Mouse (Mus musculus): ENCODE results near the gene Ccdc194. TPM values are rescaled to one million over a fixed set of nuclear protein-coding genes. Genes with fewer than 3 reads are reported as not detected.

The Ccdc194 gene
- total and polyA plus RNA-seq, 2 experiments from 2014 or later: 0.16 to 0.48 TPM

DNA sequence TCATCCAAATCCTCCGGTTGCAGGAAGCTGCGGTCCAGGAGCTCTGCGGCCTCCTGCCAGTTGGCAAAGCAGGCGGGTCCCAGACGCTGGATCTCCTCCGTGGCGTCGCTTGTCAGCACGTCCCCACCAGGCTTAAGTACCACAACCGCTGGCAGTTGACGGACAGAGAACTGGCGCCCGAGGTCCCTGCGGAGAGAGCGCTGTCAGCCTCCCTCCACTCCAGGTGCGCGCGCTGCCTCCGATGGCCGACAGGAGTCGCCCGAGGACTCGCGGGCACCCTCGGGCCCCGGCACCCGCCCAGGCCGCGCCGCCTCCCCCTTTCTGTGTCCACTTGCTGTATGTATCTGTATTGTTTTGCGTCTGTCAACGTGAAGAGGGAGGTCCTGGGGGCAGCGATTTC is 37.2 kb upstream of the Ccdc194 start:
- Histone ChIP-seq H3K4me2 (ENCODE audit: low read depth) (peak overlapping the region; percentile 42), H3K9me3 (ENCODE audit: low read length) (no peaks in the 10 kb centered on the region), H3K9ac (no peak overlapping the region; the same call in 1 of the 2 replicates), H3K36me3 (ENCODE audit: insufficient read depth) (no peaks in the 10 kb centered on the region), H3K27me3 (ENCODE audit: insufficient read depth, low read length) (peaks cover 47% of the 10 kb centered on the region), H3K4me1 (ENCODE audit: insufficient read depth) (no peaks in the 10 kb centered on the region), H3K27ac (ENCODE audit: low read depth, low read length) (no peak overlapping the region), H3K4me3 (ENCODE audit: low read depth, low read length) (peak overlapping the region; percentile 14)
- ATAC-seq (peak; percentile 65), DNase-seq (peak; percentile 63)
- 3% methylated on average over 33 of the region's 33 CpGs for WGBS
- peak; percentile 78 for TF ChIP-seq CTCF (IDR thresholded peaks at IDR 0.05; ENCODE audit: low read depth)

DNA sequence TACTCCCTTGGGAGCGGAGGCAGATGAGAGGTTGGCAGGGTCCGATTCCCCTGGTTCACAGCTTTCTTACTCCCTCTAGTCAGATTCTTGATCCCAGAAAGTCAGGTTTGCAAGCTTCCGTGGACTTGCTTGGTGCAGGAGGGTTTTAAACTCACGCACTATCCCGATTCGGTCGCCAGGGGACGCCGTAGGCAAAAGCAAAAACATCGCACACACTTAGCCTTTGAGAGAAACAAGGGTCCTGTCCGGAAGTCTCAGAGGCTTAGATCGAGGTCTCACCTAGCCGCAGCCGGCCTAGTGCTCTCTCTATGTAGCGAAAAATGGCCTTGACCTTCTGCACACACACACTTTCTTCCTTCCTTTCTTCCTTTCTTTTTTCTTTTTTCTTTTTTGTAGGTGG is 35.9 kb upstream of the Ccdc194 start:
- Histone ChIP-seq H3K36me3 (ENCODE audit: insufficient read depth) (no peaks in the 10 kb centered on the region), H3K27me3 (ENCODE audit: insufficient read depth, low read length) (peaks cover 60% of the 10 kb centered on the region), H3K9ac (no peak overlapping the region), H3K4me1 (ENCODE audit: insufficient read depth) (no peaks in the 10 kb centered on the region), H3K4me2 (ENCODE audit: low read depth) (no peak overlapping the region), H3K4me3 (ENCODE audit: low read depth, low read length) (no peak overlapping the region), H3K9me3 (ENCODE audit: low read length) (no peaks in the 10 kb centered on the region), H3K27ac (ENCODE audit: low read depth, low read length) (no peak overlapping the region)
- DNase-seq: peak; percentile 85
- peak; percentile 94 for TF ChIP-seq CTCF (IDR thresholded peaks at IDR 0.05; ENCODE audit: low read depth)
- 2% methylated on average over 15 of the region's 15 CpGs for WGBS
- ATAC-seq: peak; percentile 70

DNA sequence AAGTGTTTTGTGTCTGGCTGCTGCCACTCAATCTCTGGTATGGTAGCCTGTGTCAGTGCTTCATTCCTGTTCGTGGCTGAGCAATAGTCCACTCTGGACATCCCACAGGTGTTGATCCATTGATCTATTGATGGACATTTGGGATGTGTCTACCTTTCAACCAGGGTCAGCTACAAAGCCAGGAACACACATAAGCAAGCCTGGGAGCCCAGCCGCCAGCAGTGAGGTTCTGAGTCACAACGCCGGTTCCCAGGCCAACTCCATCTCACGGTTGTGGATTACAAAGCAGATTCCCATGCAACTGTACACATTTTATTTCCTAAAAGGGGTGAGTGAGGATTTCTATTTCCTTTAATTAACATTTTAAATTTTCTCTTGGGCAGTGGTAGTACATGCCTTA is 35.3 kb upstream of the Ccdc194 start:
- no peak for TF ChIP-seq CTCF (IDR thresholded peaks at IDR 0.05; ENCODE audit: low read depth)
- Histone ChIP-seq H3K36me3 (ENCODE audit: insufficient read depth) (no peaks in the 10 kb centered on the region), H3K27ac (ENCODE audit: low read depth, low read length) (no peak overlapping the region), H3K9ac (no peak overlapping the region), H3K4me1 (ENCODE audit: insufficient read depth) (no peaks in the 10 kb centered on the region), H3K4me2 (ENCODE audit: low read depth) (no peak overlapping the region), H3K4me3 (ENCODE audit: low read depth, low read length) (no peak overlapping the region), H3K27me3 (ENCODE audit: insufficient read depth, low read length) (peaks cover 62% of the 10 kb centered on the region), H3K9me3 (ENCODE audit: low read length) (no peaks in the 10 kb centered on the region)
- DNase-seq (no peak), ATAC-seq (no peak)
- WGBS: 83% methylated on average over 5 of the region's 5 CpGs

DNA sequence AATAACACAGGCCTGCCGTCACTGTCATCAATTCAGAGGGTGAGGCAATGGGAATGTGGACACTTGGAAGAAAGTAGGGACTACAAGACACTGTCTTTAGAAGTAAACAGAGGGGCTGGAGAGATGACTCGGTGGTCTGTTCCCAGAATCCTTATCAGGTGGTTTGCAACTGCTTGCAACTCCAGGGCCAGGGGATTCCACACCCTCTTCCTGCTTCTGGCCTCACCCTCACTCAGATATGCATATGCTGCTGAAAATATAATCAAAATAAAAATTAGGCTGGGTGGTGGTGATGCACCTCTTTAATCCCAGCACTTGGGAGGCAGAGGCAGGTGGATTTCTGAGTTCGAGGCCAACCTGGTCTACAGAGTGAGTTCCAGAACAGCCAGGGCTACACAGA is 34.6 kb upstream of the Ccdc194 start:
- no peak overlapping the region for H3K27ac ChIP-seq (ENCODE audit: low read depth, low read length)
- peaks cover 62% of the 10 kb centered on the region for H3K27me3 ChIP-seq (ENCODE audit: insufficient read depth, low read length)
- 83% methylated on average over 3 of the region's 3 CpGs for whole genome bisulfite sequencing
- H3K4me3 ChIP-seq (ENCODE audit: low read depth, low read length): no peak overlapping the region
- no peak overlapping the region for H3K9ac ChIP-seq
- H3K36me3 ChIP-seq (ENCODE audit: insufficient read depth): no peaks in the 10 kb centered on the region
- no peaks in the 10 kb centered on the region for H3K4me1 ChIP-seq (ENCODE audit: insufficient read depth)
- no peak overlapping the region for H3K4me2 ChIP-seq (ENCODE audit: low read depth)
- DNase-seq (no peak), ATAC-seq (no peak)
- TF ChIP-seq CTCF (IDR thresholded peaks at IDR 0.05; ENCODE audit: low read depth): no peak
- no peaks in the 10 kb centered on the region for H3K9me3 ChIP-seq (ENCODE audit: low read length)

DNA sequence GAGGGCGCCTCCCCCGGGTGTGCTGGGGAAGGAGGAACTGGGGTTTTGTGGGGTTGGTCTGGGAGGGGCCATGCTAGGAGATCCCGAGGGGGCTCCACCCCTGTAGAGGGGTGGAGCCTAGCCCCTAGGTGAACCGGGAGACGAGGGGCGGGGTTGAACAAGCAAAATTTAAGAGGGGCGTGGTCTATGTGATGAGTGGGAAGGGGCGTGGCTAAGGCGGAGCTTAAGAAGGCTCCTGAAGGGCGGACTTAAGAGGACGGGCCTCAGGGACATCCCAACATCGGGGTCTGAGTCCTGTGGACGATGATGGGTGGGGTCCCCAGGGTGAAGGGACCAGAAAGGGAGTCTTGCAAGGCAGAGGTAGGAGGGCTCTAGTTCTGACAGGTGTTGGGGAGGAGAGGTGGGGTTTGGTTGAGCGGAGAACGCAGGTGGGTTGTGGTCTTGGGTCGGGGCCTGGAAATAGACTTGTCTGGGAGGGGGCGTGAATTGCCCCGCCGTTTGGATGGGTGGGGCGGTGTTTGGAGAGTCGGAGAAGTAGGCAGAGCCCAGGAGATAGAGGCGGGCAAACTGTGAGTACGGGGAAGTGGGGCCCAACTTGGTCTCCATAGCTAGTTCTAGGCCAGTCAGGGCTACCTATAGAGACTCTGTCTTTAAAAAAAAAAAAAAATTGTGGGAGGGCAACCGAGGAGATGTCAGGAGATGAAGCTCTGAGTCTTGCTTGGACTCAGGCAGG is 33.6 kb upstream of the Ccdc194 start:
- no peak for TF ChIP-seq CTCF (IDR thresholded peaks at IDR 0.05; ENCODE audit: low read depth)
- H3K27me3 ChIP-seq (ENCODE audit: insufficient read depth, low read length): peaks cover 62% of the 10 kb centered on the region
- H3K4me1 ChIP-seq (ENCODE audit: insufficient read depth): no peaks in the 10 kb centered on the region
- H3K4me2 ChIP-seq (ENCODE audit: low read depth): peak overlapping the region; percentile 41
- H3K36me3 ChIP-seq (ENCODE audit: insufficient read depth): no peaks in the 10 kb centered on the region
- no peaks in the 10 kb centered on the region for H3K9me3 ChIP-seq (ENCODE audit: low read length)
- DNase-seq: no peak
- peak overlapping the region; percentile 22 for H3K4me3 ChIP-seq (ENCODE audit: low read depth, low read length)
- WGBS: 3% methylated on average over 24 of the region's 24 CpGs
- H3K27ac ChIP-seq (ENCODE audit: low read depth, low read length): no peak overlapping the region
- ATAC-seq: no peak
- no peak overlapping the region for H3K9ac ChIP-seq

DNA sequence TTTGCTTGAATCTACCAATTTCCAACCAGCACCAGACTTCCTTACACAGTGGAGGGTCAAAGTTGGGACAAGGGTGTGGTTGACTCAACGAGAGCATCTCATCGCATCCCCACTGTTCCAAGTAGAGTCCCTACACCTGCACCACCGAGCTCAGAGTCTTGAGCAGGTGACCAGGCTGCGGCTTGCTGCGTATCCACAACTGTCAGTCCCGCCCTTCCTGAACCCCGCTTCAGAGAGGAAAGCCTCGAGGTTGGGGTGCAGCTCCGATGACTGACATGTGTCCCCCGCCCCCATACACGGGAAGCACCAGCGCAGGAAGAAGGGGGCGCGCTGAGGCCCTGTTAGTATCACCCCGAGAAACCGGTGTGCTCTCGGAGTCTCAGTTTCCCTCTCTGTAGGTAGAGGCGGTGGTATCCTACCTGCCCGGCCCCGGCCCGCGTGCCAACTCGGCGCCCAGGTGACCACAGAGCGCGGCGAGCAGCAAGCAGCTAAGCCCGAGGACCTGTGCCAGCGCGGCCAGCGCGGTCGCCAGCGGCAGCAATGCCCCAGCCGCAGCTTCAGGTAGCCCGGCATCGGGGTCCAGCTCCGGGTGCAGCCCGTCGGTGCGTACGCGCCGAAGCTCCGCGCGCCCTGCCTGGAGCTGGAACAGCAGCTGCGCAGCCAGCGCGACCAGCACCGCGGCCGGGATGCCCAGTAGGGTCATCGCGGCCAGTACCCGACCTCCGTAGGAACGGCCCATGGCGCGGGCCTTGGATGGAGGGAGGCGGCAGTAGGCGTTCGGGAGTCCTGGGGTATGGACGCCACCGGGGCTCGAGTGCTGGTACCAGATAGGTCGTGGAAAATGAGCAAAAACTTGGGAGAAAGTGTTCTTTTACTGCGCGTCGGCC is 32.8 kb upstream of the Ccdc194 start, which contains the start of gene Tmem221:
Tmem221 (minus strand) TSS at position 801 of the 887 bp plus-strand sequence.
- Histone ChIP-seq H3K4me3 (ENCODE audit: low read depth, low read length) (peak within 1 kb of the TSS; percentile 22), H3K4me1 (ENCODE audit: insufficient read depth) (no peaks in the 10 kb centered on the region), H3K9ac (no peak within 1 kb of the TSS), H3K9me3 (ENCODE audit: low read length) (no peaks in the 10 kb centered on the region), H3K36me3 (ENCODE audit: insufficient read depth) (no peaks in the 10 kb centered on the region), H3K27ac (ENCODE audit: low read depth, low read length) (no peak within 1 kb of the TSS), H3K4me2 (ENCODE audit: low read depth) (peak within 1 kb of the TSS; percentile 41), H3K27me3 (ENCODE audit: insufficient read depth, low read length) (peaks cover 62% of the 10 kb centered on the region)
- ATAC-seq: no peak
- no peak for TF ChIP-seq CTCF (IDR thresholded peaks at IDR 0.05; ENCODE audit: low read depth)
- 6% methylated on average over 70 of the region's 70 CpGs for WGBS
- DNase-seq: no peak

DNA sequence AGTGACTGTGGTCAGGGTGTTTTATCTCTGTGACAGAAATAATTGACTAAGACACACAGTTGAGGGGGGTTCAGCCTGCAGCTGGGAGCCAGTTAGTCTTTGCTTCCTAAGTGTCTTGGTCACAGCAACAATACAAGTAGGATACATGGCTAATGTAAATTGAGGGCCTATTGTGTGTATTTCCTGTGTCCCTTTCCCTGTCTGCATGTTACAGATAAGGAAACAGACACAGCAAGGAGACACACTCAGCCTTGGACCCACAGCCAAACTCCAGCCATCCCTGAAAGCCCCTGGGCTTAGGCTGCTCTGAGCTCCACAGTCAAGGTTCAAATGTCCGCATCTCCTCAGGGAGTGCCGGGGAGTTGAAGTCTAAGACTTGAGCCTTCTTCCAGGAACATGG is 29.1 kb upstream of the Ccdc194 start:
- no peak for DNase-seq
- peaks cover 35% of the 10 kb centered on the region for H3K27me3 ChIP-seq (ENCODE audit: insufficient read depth, low read length)
- no peak overlapping the region for H3K9ac ChIP-seq
- H3K27ac ChIP-seq (ENCODE audit: low read depth, low read length): no peak overlapping the region
- no peaks in the 10 kb centered on the region for H3K9me3 ChIP-seq (ENCODE audit: low read length)
- H3K4me2 ChIP-seq (ENCODE audit: low read depth): no peak overlapping the region
- H3K36me3 ChIP-seq (ENCODE audit: insufficient read depth): no peaks in the 10 kb centered on the region
- no peak for TF ChIP-seq CTCF (IDR thresholded peaks at IDR 0.05; ENCODE audit: low read depth)
- H3K4me1 ChIP-seq (ENCODE audit: insufficient read depth): no peaks in the 10 kb centered on the region
- no peak overlapping the region for H3K4me3 ChIP-seq (ENCODE audit: low read depth, low read length)
- ATAC-seq: no peak
- 93% methylated on average over 2 of the region's 2 CpGs for WGBS

Data from forebrain, postnatal 0 days (tissue).